Mouse (Mus musculus) embryonic facial prominence, embryonic 15.5 days (tissue): ENCODE results near the gene Siae. TPM values are rescaled to one million over a fixed set of nuclear protein-coding genes. Genes with fewer than 3 reads are reported as not detected.

ENCODE experiments used
- ATAC-seq: fragments of 200-750 bp; cut with Nextera tagmentation; 2 replicates; pipeline ENCODE4 v1.8.0; 2017; ENCODE audit warnings: low read depth, moderate TSS enrichment; ENCODE audit not compliant: insufficient number of reproducible peaks, low FRiP score, low TSS enrichment
- H3K27ac ChIP-seq: fragments of 300-500 bp; sonication (generic); replicated peaks from 2 replicates; pipeline ENCODE4 v1.5.1; 2015; ENCODE audit warnings: mild to moderate bottlenecking, inconsistent platforms
- H3K27me3 ChIP-seq: fragments of 300-500 bp; sonication (generic); 2 replicates; pipeline ENCODE4 v1.6.1; 2015; ENCODE audit warnings: inconsistent platforms
- H3K36me3 ChIP-seq: fragments of 300-500 bp; sonication (generic); 2 replicates; pipeline ENCODE4 v1.6.1; 2015; ENCODE audit warnings: mild to moderate bottlenecking, inconsistent platforms
- H3K4me1 ChIP-seq: fragments of 300-500 bp; sonication (generic); 2 replicates; pipeline ENCODE4 v1.6.1; 2015; ENCODE audit warnings: inconsistent platforms
- H3K4me2 ChIP-seq: fragments of 300-500 bp; sonication (generic); replicated peaks from 2 replicates; pipeline ENCODE4 v1.6.1; 2015; ENCODE audit warnings: mild to moderate bottlenecking, inconsistent platforms
- H3K4me3 ChIP-seq: fragments of 300-500 bp; sonication (generic); replicated peaks from 2 replicates; pipeline ENCODE4 v1.5.1; 2015; ENCODE audit warnings: mild to moderate bottlenecking, inconsistent platforms
- H3K9ac ChIP-seq: fragments of 300-500 bp; sonication (generic); 2 replicates; pipeline ENCODE4 v1.6.1; 2015; ENCODE audit warnings: inconsistent platforms
- H3K9me3 ChIP-seq: fragments of 300-500 bp; sonication (generic); replicated peaks from 2 replicates; pipeline ENCODE4 v1.6.1; 2016; ENCODE audit warnings: inconsistent platforms
- WGBS: fragments of 180-500 bp; shearing (Covaris S2); methylation state at CpG from one replicate; pipeline ENCODE4 v1.1.7; 2015; 5-methylcytosine and 5-hydroxymethylcytosine counted together
- polyA plus RNA-seq: library from polyadenylated mRNA; unstranded; fragments of >200 nt; fragmentation: Nextera tagmentation; extraction: Ambion mirVana; gene quantifications from 2 replicates; pipeline ENCODE4 v1.2.1, GENCODE M21; 2015

Gene Siae
- polyA plus RNA-seq, result 10.9 and 12.1 TPM in 2 replicates

- no peak for ATAC-seq
- Histone ChIP-seq H3K4me2 (no peak within 1 kb of the TSS), H3K4me3 (no peak within 1 kb of the TSS), H3K4me1 (peaks cover 30% of the 10 kb centered on the region), H3K27me3 (peaks cover 32% of the 10 kb centered on the region), H3K9me3 (no peaks in the 10 kb centered on the region), H3K9ac (no peak within 1 kb of the TSS), H3K27ac (peak within 1 kb of the TSS; percentile 51; the same call in 1 of the 2 replicates), H3K36me3 (no peaks in the 10 kb centered on the region)
- WGBS, result 21% methylated on average over 7 of the region's 7 CpGs
Observed at GRCm38 (mm10) chr9:37554838-37555748, at the start of gene Siae. Siae (plus strand) TSS chr9:37555698.

- Histone ChIP-seq H3K4me2 (no peak overlapping the region), H3K4me3 (no peak overlapping the region), H3K9me3 (no peaks in the 10 kb centered on the region), H3K27me3 (no peaks in the 10 kb centered on the region), H3K4me1 (no peaks in the 10 kb centered on the region), H3K27ac (no peak overlapping the region), H3K9ac (no peak overlapping the region), H3K36me3 (no peaks in the 10 kb centered on the region)
- no peak for ATAC-seq
- 76% methylated on average over 1 of the region's 1 CpGs for WGBS
Observed at GRCm38 (mm10) chr9:37506023-37506422, 49.5 kb upstream of the Siae start.

- H3K4me3 ChIP-seq, result no peak overlapping the region
- H3K9ac ChIP-seq, result no peak overlapping the region
- no peaks in the 10 kb centered on the region for H3K27me3 ChIP-seq
- 92% methylated on average over 2 of the region's 2 CpGs for whole genome bisulfite sequencing
- no peaks in the 10 kb centered on the region for H3K4me1 ChIP-seq
- H3K36me3 ChIP-seq, result no peaks in the 10 kb centered on the region
- H3K9me3 ChIP-seq, result no peaks in the 10 kb centered on the region
- ATAC-seq, result no peak
- H3K4me2 ChIP-seq, result no peak overlapping the region
- no peak overlapping the region for H3K27ac ChIP-seq
Observed at GRCm38 (mm10) chr9:37512097-37512496, 43.4 kb upstream of the Siae start.

GRCm38 (mm10) chr9:37514456-37514855 is 41.0 kb upstream of the Siae start:
- Histone ChIP-seq H3K4me3 (no peak overlapping the region), H3K27ac (no peak overlapping the region), H3K9me3 (no peaks in the 10 kb centered on the region), H3K4me2 (no peak overlapping the region), H3K9ac (no peak overlapping the region), H3K27me3 (no peaks in the 10 kb centered on the region), H3K36me3 (peaks cover 7% of the 10 kb centered on the region), H3K4me1 (no peaks in the 10 kb centered on the region)
- ATAC-seq, result no peak
- 77% methylated on average over 3 of the region's 3 CpGs for WGBS

- Histone ChIP-seq H3K4me2 (no peak overlapping the region), H3K9me3 (no peaks in the 10 kb centered on the region), H3K4me1 (no peaks in the 10 kb centered on the region), H3K9ac (no peak overlapping the region), H3K27me3 (no peaks in the 10 kb centered on the region), H3K27ac (no peak overlapping the region), H3K36me3 (peaks cover 26% of the 10 kb centered on the region), H3K4me3 (no peak overlapping the region)
- ATAC-seq, result no peak
- WGBS, result 63% methylated on average over 1 of the region's 1 CpGs
Observed at GRCm38 (mm10) chr9:37517467-37517866, 38.0 kb upstream of the Siae start.

- no peak overlapping the region for H3K27ac ChIP-seq
- H3K27me3 ChIP-seq, result no peaks in the 10 kb centered on the region
- no peak overlapping the region for H3K4me2 ChIP-seq
- no peaks in the 10 kb centered on the region for H3K9me3 ChIP-seq
- no peak overlapping the region for H3K4me3 ChIP-seq
- H3K36me3 ChIP-seq, result peaks cover 33% of the 10 kb centered on the region
- no peaks in the 10 kb centered on the region for H3K4me1 ChIP-seq
- WGBS, result 88% methylated on average over 8 of the region's 8 CpGs
- no peak for ATAC-seq
- H3K9ac ChIP-seq, result no peak overlapping the region
Observed at GRCm38 (mm10) chr9:37518991-37519390, 36.5 kb upstream of the Siae start.

GRCm38 (mm10) chr9:37519995-37520394 is 35.5 kb upstream of the Siae start:
- Histone ChIP-seq H3K36me3 (peaks cover 39% of the 10 kb centered on the region), H3K9me3 (no peaks in the 10 kb centered on the region), H3K4me3 (no peak overlapping the region), H3K4me1 (no peaks in the 10 kb centered on the region), H3K27me3 (no peaks in the 10 kb centered on the region), H3K4me2 (no peak overlapping the region), H3K27ac (no peak overlapping the region), H3K9ac (no peak overlapping the region)
- no peak for ATAC-seq
- 93% methylated on average over 2 of the region's 2 CpGs for WGBS

GRCm38 (mm10) chr9:37525461-37525860 is 30.0 kb upstream of the Siae start:
- Histone ChIP-seq H3K27me3 (peaks cover 46% of the 10 kb centered on the region), H3K4me1 (peaks cover 24% of the 10 kb centered on the region), H3K4me3 (no peak overlapping the region), H3K9ac (no peak overlapping the region), H3K9me3 (no peaks in the 10 kb centered on the region), H3K4me2 (no peak overlapping the region), H3K36me3 (peaks cover 34% of the 10 kb centered on the region), H3K27ac (no peak overlapping the region)
- 86% methylated on average over 2 of the region's 2 CpGs for WGBS
- ATAC-seq, result no peak

GRCm38 (mm10) chr9:37526443-37527395 is 28.8 kb upstream of the Siae start:
- H3K9ac ChIP-seq, result no peak overlapping the region
- H3K4me2 ChIP-seq, result 0 out of 2 replicates have a peak overlapping the region, but pooled peaks have one; percentile 24
- WGBS, result 26% methylated on average over 21 of the region's 21 CpGs
- H3K9me3 ChIP-seq, result no peaks in the 10 kb centered on the region
- peaks cover 34% of the 10 kb centered on the region for H3K4me1 ChIP-seq
- H3K27me3 ChIP-seq, result peaks cover 56% of the 10 kb centered on the region
- no peak for ATAC-seq
- H3K4me3 ChIP-seq, result peak overlapping the region; percentile 25
- H3K36me3 ChIP-seq, result peaks cover 26% of the 10 kb centered on the region
- no peak overlapping the region for H3K27ac ChIP-seq

- WGBS, result 7% methylated on average over 41 of the region's 41 CpGs
- H3K36me3 ChIP-seq, result peaks cover 24% of the 10 kb centered on the region
- H3K27me3 ChIP-seq, result peaks cover 56% of the 10 kb centered on the region
- H3K9me3 ChIP-seq, result no peaks in the 10 kb centered on the region
- peaks cover 34% of the 10 kb centered on the region for H3K4me1 ChIP-seq
- no peak within 1 kb of the TSS for H3K9ac ChIP-seq
- peak within 1 kb of the TSS; percentile 61 for H3K27ac ChIP-seq
- H3K4me3 ChIP-seq, result peak within 1 kb of the TSS; percentile 25
- H3K4me2 ChIP-seq, result peak within 1 kb of the TSS; percentile 24
- no peak for ATAC-seq
Observed at GRCm38 (mm10) chr9:37527396-37528224, 27.9 kb upstream of the Siae start, which contains the start of gene Esam. Esam (plus strand) TSS chr9:37528078.
